ENCODE assay signal across 14 mouse cellular contexts in genomic region chr1:160881968-160882367, GRCm38 (mm10).
"Had no signal": no experiment of that assay in that cellular context is flagged by ENCODE, and none has a peak within 500 bp of the region (broad histone marks: within the 10 kb centered on the region; RNA-seq: fewer than 3 reads in every experiment).

No protein-coding gene starts in this region.

- H3K27ac ChIP-seq: limb, embryonic 13.5 days; liver, embryonic 14.5 days; neural tube, embryonic 15.5 days had no signal

- H3K9ac ChIP-seq: limb, embryonic 13.5 days; liver, embryonic 14.5 days; neural tube, embryonic 15.5 days had no signal

- H3K9me3 ChIP-seq: limb, embryonic 13.5 days; neural tube, embryonic 15.5 days had no signal

- DNase-seq: kidney, adult 18-20 months; kidney, postnatal 14 days; left cerebral cortex, postnatal 4 days; lung, adult 18-20 months; lung, postnatal 4 days; midbrain, embryonic 14.5 days; right cerebral cortex, adult 18-20 months; right cerebral cortex, postnatal 25 days; thymus, adult 18-20 months; thymus, postnatal 14 days had no signal

- H3K4me1 ChIP-seq: limb, embryonic 13.5 days; neural tube, embryonic 15.5 days had no signal

- H3K4me3 ChIP-seq: limb, embryonic 13.5 days; myocyte; neural tube, embryonic 15.5 days had no signal

- H3K4me2 ChIP-seq: limb, embryonic 13.5 days; neural tube, embryonic 15.5 days had no signal

- H3K27me3 ChIP-seq: limb, embryonic 13.5 days; neural tube, embryonic 15.5 days had no signal

- H3K36me3 ChIP-seq: limb, embryonic 13.5 days; neural tube, embryonic 15.5 days had no signal
